7 mouse cellular contexts compared by ENCODE assay signal in the genomic region with DNA sequence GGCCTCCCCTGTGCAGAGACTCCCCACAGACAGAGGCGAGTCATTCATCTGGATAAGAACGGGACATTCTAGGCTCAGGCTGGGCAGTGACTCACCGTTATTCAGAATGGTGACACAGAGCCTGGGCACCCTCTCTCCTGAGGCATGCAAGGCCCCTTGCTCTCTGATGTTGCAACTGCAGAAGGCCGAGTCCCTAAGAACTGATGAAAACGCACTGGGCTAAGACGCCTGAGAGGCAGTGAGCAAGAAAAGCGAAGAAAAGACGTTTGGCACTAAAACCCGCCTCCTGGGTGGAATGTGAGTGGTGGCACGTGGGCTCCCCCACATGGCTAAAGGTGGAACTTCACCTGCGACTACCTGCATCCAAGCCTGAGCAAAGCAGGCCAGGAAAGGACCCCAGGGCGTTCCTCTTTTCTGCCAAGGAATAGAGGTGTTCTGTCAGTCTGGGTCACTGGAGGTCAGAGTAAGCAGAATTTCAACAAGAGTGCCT. TPM values are rescaled to one million over a fixed set of nuclear protein-coding genes. Genes with fewer than 3 reads are reported as not detected.
A peak's percentile ranks its signal among the peaks of the same experiment; 100 is the strongest.
DNase-seq lines count a peak whose midpoint lies in the region; ATAC-seq and TF ChIP-seq lines count a peak whose summit lies in the region.

No protein-coding gene starts in this region.

- H3K27ac ChIP-seq in intestine, embryonic 16.5 days (ENCODE audit: low read length): no peak overlapping the region
- no peak overlapping the region for H3K27ac ChIP-seq in midbrain, embryonic 11.5 days (ENCODE audit: low read depth, low read length)
- no peak overlapping the region for H3K27ac ChIP-seq in small intestine, adult 2 months (ENCODE audit: insufficient read depth, low read depth, low read length)

- intact Hi-C loops in left cerebral cortex, postnatal 36 days (cut with DNase I): no loop called here

- H3K4me2 ChIP-seq in intestine, embryonic 16.5 days (ENCODE audit: low read depth, low read length): 0 out of 2 replicates have a peak overlapping the region, but pooled peaks have one; percentile 19
- H3K4me2 ChIP-seq in midbrain, embryonic 11.5 days: peak overlapping the region; percentile 41

- ATAC-seq in intestine, embryonic 16.5 days: peak; percentile 47
- peak; percentile 59; the same call in 1 of the 2 replicates for ATAC-seq in midbrain, embryonic 11.5 days (ENCODE audit: low FRiP score)

- no peaks in the 10 kb centered on the region for H3K27me3 ChIP-seq in intestine, embryonic 16.5 days (replicated peaks; ENCODE audit: control insufficient read depth, insufficient read depth, low read length)
- peaks cover 2% of the 10 kb centered on the region; the same call in 1 of the 2 replicates for H3K27me3 ChIP-seq in midbrain, embryonic 11.5 days (ENCODE audit: control insufficient read depth, insufficient read depth, low read length)
- H3K27me3 ChIP-seq in small intestine, adult 2 months (ENCODE audit: control insufficient read depth, insufficient read depth, low read length): no peaks in the 10 kb centered on the region

- peak; percentile 91 for TF ChIP-seq CTCF in small intestine, adult 2 months (IDR thresholded peaks at IDR 0.05; ENCODE audit: extremely low read depth, insufficient read length, insufficient replicate concordance, low read depth, low read length)

- peaks cover 11% of the 10 kb centered on the region for H3K36me3 ChIP-seq in intestine, embryonic 16.5 days (ENCODE audit: control insufficient read depth, insufficient read depth, low read length)
- no peaks in the 10 kb centered on the region for H3K36me3 ChIP-seq in midbrain, embryonic 11.5 days (ENCODE audit: control insufficient read depth, insufficient read depth, low read length)
- H3K36me3 ChIP-seq in small intestine, adult 2 months (ENCODE audit: control insufficient read depth, insufficient read depth, low read length): peaks cover 12% of the 10 kb centered on the region; the same call in 1 of the 2 replicates

- no peaks in the 10 kb centered on the region for H3K9me3 ChIP-seq in intestine, embryonic 16.5 days (ENCODE audit: control insufficient read depth, low read length)
- H3K9me3 ChIP-seq in midbrain, embryonic 11.5 days (ENCODE audit: control insufficient read depth, low read length): no peaks in the 10 kb centered on the region

- peak; percentile 93 for DNase-seq in adrenal gland, adult 8-10 months
- peak; percentile 88 for DNase-seq in embryo, embryonic 11 days
- peak; percentile 63 to 72 for DNase-seq in gastrocnemius, postnatal 4 days (ENCODE audit: low spot score in 2 of 2)
- peak; percentile 80 to 87 for DNase-seq in left cerebral cortex, postnatal 36 days (ENCODE audit: low spot score in 2 of 2)
- peak; percentile 99 for DNase-seq in midbrain, embryonic 11.5 days (ENCODE audit: low spot score, missing footprints)

- no peak overlapping the region for H3K4me3 ChIP-seq in intestine, embryonic 16.5 days (ENCODE audit: low read length)
- no peak overlapping the region for H3K4me3 ChIP-seq in midbrain, embryonic 11.5 days (ENCODE audit: low read depth, low read length)
- no peak overlapping the region for H3K4me3 ChIP-seq in small intestine, adult 2 months (ENCODE audit: low read depth, low read length)

- peaks cover 16% of the 10 kb centered on the region for H3K4me1 ChIP-seq in intestine, embryonic 16.5 days (ENCODE audit: control insufficient read depth, insufficient read depth, low read length)
- peaks cover 3% of the 10 kb centered on the region; the same call in 1 of the 2 replicates for H3K4me1 ChIP-seq in midbrain, embryonic 11.5 days (ENCODE audit: control insufficient read depth, insufficient read depth, low read length)
- peaks cover 2% of the 10 kb centered on the region; the same call in 1 of the 2 replicates for H3K4me1 ChIP-seq in small intestine, adult 2 months (ENCODE audit: control insufficient read depth, insufficient read depth, insufficient read length, low read length)

- TF ChIP-seq POLR2A in small intestine, adult 2 months (IDR thresholded peaks at IDR 0.05; ENCODE audit: low read depth, low read length): no peak

- H3K9ac ChIP-seq in intestine, embryonic 16.5 days (ENCODE audit: low read depth, low read length): 0 out of 2 replicates have a peak overlapping the region, but pooled peaks have one; percentile 11
- peak overlapping the region; percentile 52 for H3K9ac ChIP-seq in midbrain, embryonic 11.5 days (ENCODE audit: low read length)

- WGBS in intestine, embryonic 16.5 days: 6% methylated on average over 12 of the region's 12 CpGs
- WGBS in midbrain, embryonic 11.5 days: 5% methylated on average over 12 of the region's 12 CpGs
- WGBS in small intestine, adult 2 months: 7% methylated on average over 12 of the region's 12 CpGs

RNA-seq across cellular contexts. Expression of gene Spsb1, which starts 25.0 kb away (rescaled TPM):
- total RNA-seq in adrenal gland, adult 8-10 months (2022): 10 to 100 TPM; 17.0 to 29.8 (median 23.9) TPM
- 10 to 100 TPM; 22.5 to 28.0 TPM for total RNA-seq in gastrocnemius, postnatal 4 days (2021)
- 17.0 and 20.6 TPM in 2 replicates for polyA plus RNA-seq in intestine, embryonic 16.5 days (2015; fragmentation: Nextera tagmentation; extraction: Ambion mirVana)
- 10 to 100 TPM; 17.1 to 19.0 TPM for total RNA-seq in left cerebral cortex, postnatal 36 days (2021)
- polyA plus RNA-seq in midbrain, embryonic 11.5 days (2014; fragmentation: Nextera tagmentation; extraction: Ambion mirVana): 6.3 and 7.5 TPM in 2 replicates
- polyA plus RNA-seq in small intestine, adult 2 months (2012; rRNA removed): 17.4 and 27.3 TPM in 2 replicates

RNA-seq across cellular contexts. Expression of gene H6pd, which starts 29.0 kb away (rescaled TPM):
- 100 to 1,000 TPM; 122 to 173 (median 155) TPM for total RNA-seq in adrenal gland, adult 8-10 months (2022)
- 10 to 100 TPM; 66.0 to 71.0 TPM for total RNA-seq in gastrocnemius, postnatal 4 days (2021)
- 31.6 and 41.6 TPM in 2 replicates for polyA plus RNA-seq in intestine, embryonic 16.5 days (2015; fragmentation: Nextera tagmentation; extraction: Ambion mirVana)
- 10 to 100 TPM; 12.5 to 14.3 TPM for total RNA-seq in left cerebral cortex, postnatal 36 days (2021)
- polyA plus RNA-seq in midbrain, embryonic 11.5 days (2014; fragmentation: Nextera tagmentation; extraction: Ambion mirVana): 1.7 and 2.4 TPM in 2 replicates
- polyA plus RNA-seq in small intestine, adult 2 months (2012; rRNA removed): 17.7 and 22.0 TPM in 2 replicates

Comparison
In these comparisons a context has a peak if more than half of its experiments do, and no peak if none do; other contexts are left out.
1. RNA of gene H6pd, which starts 29.0 kb away (total RNA-seq): 122 to 173 TPM in adrenal gland, adult 8-10 months and 66.0 to 71.0 TPM in gastrocnemius, postnatal 4 days; 12.5 to 14.3 TPM in left cerebral cortex, postnatal 36 days; every median in the first group is over 4 times any median in the second.
2. Peak in every context shown above with its lines, with median percentiles within 50 percentile points of each other: DNase-seq.